Mouse (Mus musculus) MEL (cell line): ENCODE measurements around the gene Agtr2. TPM values are rescaled to one million over a fixed set of nuclear protein-coding genes. Genes with fewer than 3 reads are reported as not detected.

ENCODE experiments used
- polyA plus RNA-seq, 2 experiments: library from polyadenylated mRNA; stranded (reverse) in 1 of 2; unstranded in 1 of 2; fragments of >175 nt in 1 of 2; fragments of >200 nt in 1 of 2; gene quantifications; 2 replicates each; pipeline versions ENCODE4 v1.2.1 to v1.2.4; 2012; ENCODE audit warnings: low replicate concordance in 2 of 2, low read depth in 1 of 2; ENCODE audit not compliant: insufficient read length in 2 of 2, insufficient read depth in 1 of 2, missing spikeins in 1 of 2
- total RNA-seq: library from RNA; depleted of rRNA; stranded (reverse); fragments of 300-350 nt; gene quantifications from 2 replicates; pipeline ENCODE4 v1.2.3, GENCODE M21; 2012; rRNA removed

The Agtr2 gene
- total and polyA plus RNA-seq, 3 experiments: not detected

Other genes starting within 250 kb of the Agtr2 start
- gene Slc6a14, start 230.4 kb downstream of the Agtr2 start, total RNA-seq: not detected in 2 replicates
- not detected for gene Slc6a14, start 230.4 kb downstream of the Agtr2 start, polyA plus RNA-seq